Mouse (Mus musculus) c-Kit-negative CD71-positive TER-119-positive erythroid progenitor cells, embryonic 14.5 days (primary cell): ENCODE results near the gene Camsap2.

ENCODE experiments used
- DNase-seq: peaks from one replicate; pipeline ENCODE4 v3.0.0-alpha.2; 2013; ENCODE audit warnings: low read depth, low spot score

Gene Camsap2

DNA sequence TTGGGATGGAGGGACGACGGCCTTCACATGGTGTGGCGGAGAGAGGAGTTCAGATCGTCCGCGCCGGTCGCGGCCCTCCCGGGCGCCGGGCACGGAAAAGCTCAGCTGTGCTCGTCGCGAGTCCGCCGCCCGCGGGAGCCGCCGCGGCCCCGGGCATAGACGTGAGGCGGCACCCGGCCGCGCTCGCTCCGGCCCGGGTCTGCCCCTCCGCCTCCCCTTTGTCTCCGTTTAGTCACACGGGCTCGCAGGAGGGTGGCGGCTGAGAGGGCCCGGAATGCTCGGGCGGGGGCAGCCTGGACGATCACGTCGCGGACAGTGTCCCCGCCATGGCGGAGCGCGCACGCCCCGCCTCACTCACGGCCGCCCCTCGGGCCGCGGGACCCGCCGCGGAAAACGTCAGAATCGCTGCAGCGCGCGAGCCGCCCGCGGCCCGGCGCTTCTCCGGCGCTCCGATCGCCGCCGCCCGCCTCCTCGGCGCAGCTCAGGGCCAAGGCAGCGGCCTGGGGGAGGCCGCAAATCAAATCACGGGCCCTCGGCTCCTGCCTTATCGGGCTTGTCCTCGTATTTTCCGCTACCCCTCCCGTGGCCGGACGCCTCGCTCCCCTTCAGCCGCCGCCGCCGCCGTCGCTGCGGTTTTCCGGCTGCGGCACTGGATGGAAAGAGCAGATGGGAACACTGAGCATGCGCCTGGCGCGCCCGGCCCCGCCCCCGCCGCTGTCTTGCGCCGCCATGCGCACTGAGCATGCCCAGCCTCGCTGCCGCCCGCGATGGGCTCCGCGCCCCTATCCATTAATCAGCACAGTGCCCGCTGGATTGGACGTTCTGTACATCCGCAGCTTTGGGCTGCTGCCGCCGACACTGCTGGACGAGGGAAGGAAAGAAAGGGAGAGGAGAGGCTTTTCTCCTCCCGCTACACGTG, at the start of gene Camsap2:
TSS of gene Camsap2 (minus strand) at position 651 of the 919 bp plus-strand sequence.
- peak; percentile 88 for DNase-seq

DNA sequence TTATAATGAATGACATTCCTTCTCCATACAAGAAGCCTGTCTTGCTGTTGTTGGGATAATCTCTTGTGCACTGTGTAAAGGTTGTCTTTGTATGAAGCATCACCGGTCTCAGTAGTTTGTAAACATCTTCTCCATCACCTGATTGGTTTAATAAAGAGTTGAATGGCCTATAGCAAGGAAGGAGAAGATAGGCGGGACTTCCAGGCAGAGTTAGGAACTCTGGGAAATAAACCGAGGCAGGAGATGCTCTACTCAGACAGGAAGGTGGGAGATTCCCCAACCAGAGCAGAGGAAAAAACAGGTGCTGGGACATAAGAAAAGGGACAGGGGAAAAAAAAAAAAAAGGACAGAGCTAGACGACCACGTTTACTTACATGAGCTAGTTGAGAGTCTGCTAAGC, 49.2 kb upstream of the Camsap2 start:
- DNase-seq: no peak

GRCm38 (mm10) chr1:136394506-136394905, 48.6 kb upstream of the Camsap2 start:
- DNase-seq: no peak

GRCm38 (mm10) chr1:136386914-136387313, 41.0 kb upstream of the Camsap2 start:
- no peak for DNase-seq

DNA sequence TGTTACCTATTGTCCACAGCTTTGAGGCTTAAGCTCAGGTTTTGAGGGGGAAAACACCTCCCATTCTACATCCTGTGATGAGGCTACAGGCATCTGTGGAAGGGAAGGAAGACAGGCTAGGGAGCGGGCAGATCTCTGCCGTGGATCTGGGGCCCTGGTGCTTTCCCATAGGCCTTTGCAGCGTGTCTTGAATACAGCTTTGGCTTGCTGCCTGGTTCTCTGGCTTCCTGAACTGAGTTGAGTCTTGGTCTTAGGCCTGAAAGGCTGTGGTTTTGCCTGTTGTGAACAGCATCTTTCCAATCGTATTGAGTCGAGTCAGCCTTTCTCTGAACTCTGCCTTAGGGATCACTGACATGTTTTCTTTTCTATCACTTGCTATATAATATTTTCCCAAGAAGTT, 35.7 kb upstream of the Camsap2 start:
- no peak for DNase-seq

DNA sequence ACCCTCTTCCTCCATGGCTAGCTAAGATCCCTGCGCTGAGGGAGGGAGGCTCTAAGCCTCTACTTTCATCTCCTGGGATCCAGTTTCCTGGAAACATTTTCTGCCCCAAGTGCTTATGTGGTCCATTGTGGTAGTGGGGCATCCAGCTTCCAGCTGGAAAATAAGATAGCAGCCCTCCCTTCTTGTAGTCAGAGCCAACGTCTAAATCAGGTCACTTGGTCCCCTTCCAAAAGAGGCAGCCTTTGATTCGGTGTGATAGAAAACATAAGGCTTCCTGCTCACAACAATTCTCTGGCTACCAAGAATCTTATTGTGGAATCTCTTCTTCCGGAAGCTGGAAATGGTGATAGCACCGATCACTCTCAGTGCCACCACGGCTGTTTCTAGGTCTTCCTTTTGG, 35.3 kb upstream of the Camsap2 start:
- no peak for DNase-seq

- no peak for DNase-seq
Observed at GRCm38 (mm10) chr1:136380606-136381005, 34.7 kb upstream of the Camsap2 start.

- DNase-seq: no peak
Observed at GRCm38 (mm10) chr1:136380161-136380560, 34.3 kb upstream of the Camsap2 start.

DNA sequence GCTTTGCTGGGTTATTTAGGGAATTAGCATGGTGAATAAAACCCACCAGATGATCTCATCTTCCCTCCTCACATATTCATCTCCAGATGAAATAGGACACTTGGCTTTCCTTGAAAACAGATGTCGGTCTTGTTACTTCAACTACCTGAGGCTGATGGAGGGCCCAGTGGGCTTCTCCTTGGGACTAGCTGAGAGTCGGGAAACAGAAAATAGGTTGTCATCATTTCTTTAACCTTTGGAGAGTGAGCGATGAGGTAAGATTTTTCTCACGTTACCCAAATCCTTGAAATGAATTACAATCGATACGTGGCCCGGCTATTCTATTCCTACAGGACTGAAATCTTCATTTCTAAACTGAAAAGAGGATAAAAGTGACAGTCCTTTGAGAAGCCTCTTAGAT, 33.4 kb upstream of the Camsap2 start:
- no peak for DNase-seq

DNA sequence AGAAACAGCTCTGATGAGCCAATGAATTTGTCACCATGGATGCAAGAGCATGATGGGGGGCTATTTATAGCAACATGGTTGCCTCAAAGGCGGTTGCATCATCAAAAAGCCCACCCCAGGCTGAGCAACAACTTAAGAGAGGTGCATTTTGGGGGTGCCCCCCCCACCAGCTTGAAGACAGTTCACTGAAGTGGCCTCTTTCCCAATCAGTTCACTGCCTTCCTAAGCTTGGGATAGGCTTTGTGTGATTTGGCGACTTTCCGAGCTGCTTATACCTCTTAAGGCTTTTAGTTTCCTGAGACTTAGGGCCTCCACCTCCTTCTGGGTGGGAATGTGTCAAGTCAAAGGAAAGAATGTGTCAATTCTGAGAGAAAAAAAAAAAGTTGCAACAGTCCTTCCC, 20.1 kb upstream of the Camsap2 start:
- DNase-seq: no peak

- no peak for DNase-seq
Observed at GRCm38 (mm10) chr1:136364711-136365110, 18.8 kb upstream of the Camsap2 start.

- DNase-seq: no peak
Observed at GRCm38 (mm10) chr1:136363035-136363434, 17.1 kb upstream of the Camsap2 start.

GRCm38 (mm10) chr1:136362567-136362966, 16.7 kb upstream of the Camsap2 start:
- no peak for DNase-seq

- DNase-seq: no peak
Observed at GRCm38 (mm10) chr1:136361373-136361772, 15.5 kb upstream of the Camsap2 start.

DNA sequence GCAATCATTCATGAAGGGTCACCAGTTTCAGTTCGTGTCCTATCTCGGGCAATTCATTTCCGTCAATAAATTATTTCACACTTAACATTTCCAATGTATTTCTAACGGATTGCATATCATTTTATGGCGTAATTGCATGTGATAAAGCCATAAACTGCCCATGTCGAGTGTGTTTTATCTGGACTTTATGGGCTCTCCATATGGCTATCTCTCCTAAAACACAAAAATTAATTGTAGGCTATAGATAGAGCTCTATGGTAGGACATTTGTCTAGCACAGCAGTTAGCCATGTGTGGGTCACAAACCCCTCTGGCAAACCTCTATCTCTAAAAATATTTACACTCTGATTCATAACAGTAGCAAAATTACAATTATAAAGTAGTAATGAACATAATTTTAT, 15.0 kb upstream of the Camsap2 start:
- DNase-seq: no peak

GRCm38 (mm10) chr1:136358841-136359360, 13.0 kb upstream of the Camsap2 start:
- DNase-seq: no peak

DNA sequence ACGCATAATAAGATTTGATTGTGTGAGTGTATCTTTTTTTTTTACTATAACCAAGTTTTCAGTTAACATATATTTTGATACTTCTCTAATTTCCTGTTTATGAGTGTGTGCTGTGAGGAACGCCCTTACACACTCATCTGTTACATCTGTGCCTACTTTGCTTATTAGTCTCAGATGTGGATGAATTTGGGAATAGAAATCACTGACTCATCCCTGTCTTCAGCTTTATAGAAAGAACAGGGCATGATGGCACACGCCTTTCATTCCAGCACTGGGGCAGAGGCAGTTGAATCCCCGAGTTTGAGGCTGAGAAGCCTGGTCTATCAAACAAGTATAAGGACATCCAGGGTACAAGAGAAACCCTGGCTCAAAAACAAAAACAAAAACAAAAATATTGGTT, 9.7 kb upstream of the Camsap2 start:
- no peak for DNase-seq

DNA sequence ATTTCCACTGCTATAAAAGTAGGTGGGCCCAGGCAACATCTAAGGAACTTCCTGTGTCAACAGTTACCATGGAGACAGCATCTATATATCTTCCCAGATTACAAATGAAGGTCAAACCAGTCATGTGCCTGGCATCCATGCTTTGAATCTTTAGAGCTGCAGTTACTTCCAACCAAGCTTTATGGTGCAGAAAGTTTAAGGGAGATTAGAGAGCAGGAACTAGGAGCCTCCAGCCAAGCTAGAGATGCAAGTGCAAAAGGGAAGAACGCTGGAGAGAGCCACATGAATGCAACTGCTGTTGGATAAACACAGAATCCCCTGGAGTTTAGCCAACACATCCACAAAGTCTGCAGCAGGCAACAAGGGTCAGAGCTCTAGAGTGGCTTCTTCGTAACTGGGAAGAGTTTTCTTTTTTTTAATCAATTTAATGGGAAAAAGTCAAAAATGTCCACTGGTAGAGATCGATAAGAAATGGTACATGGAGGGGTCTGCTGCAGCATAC, 4.8 kb upstream of the Camsap2 start:
- DNase-seq: no peak

GRCm38 (mm10) chr1:136348137-136348536, 2.2 kb upstream of the Camsap2 start:
- DNase-seq: no peak

DNA sequence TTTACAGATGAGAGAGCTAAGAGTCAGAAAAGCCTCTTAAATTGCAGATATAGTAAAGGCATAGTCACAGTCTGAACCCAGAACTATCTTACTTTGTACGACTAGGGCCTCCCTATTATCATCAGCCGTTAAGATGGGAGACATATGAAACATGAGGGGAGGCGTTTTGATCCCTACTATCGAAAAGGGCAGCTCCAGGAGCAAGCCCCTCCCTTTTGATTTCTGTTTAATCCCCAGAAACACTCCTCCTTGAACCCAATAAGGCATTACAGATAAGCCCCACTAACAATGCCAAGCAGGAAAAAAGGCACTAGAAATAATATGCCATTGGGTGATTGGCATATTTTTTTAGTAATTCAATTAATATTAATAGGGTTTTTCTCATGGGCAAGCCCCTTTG, 1.2 kb upstream of the Camsap2 start:
- DNase-seq: peak; percentile 71

- DNase-seq: no peak
Observed at GRCm38 (mm10) chr1:136346373-136347035, 600 bp upstream of the Camsap2 start.

GRCm38 (mm10) chr1:136344768-136345453, 993 bp downstream of the Camsap2 start:
- DNase-seq: peak; percentile 44
